Mouse (Mus musculus) left cerebral cortex, adult 6 months (tissue): Measurements from ENCODE around the gene Golt1b. TPM values are rescaled to one million over a fixed set of nuclear protein-coding genes. Genes with fewer than 3 reads are reported as not detected.

Experiments
- long read RNA-seq, 2 experiments: library from polyadenylated mRNA; unstranded; transcript quantifications; one replicate each; pipeline ENCODE4 v2.0.0; 2019 to 2020
- polyA plus RNA-seq: library from polyadenylated mRNA; unstranded; fragments of <200 nt; fragmentation: Nextera tagmentation; gene quantifications from 2 replicates; pipeline ENCODE4 v1.2.3, GENCODE M21; 2021

Gene Golt1b
- 74.4 and 118 TPM in 2 replicates for polyA plus RNA-seq
- long read RNA-seq, experiment 1, transcript Golt1b-201 (5 exons, 2,818 nt): major isoform, 149 of 207 reads
- long read RNA-seq, experiment 1, partial matches to known transcripts: 4 of 207 reads
- long read RNA-seq, experiment 1, other reads (novel, unspliced or antisense): 53 of 207 reads
- long read RNA-seq, experiment 2, transcript Golt1b-201 (5 exons, 2,818 nt): major isoform, 18 of 143 reads
- long read RNA-seq, experiment 2, partial matches to known transcripts: 0 of 143 reads
- long read RNA-seq, experiment 2, other reads (novel, unspliced or antisense): 125 of 143 reads

DNA sequence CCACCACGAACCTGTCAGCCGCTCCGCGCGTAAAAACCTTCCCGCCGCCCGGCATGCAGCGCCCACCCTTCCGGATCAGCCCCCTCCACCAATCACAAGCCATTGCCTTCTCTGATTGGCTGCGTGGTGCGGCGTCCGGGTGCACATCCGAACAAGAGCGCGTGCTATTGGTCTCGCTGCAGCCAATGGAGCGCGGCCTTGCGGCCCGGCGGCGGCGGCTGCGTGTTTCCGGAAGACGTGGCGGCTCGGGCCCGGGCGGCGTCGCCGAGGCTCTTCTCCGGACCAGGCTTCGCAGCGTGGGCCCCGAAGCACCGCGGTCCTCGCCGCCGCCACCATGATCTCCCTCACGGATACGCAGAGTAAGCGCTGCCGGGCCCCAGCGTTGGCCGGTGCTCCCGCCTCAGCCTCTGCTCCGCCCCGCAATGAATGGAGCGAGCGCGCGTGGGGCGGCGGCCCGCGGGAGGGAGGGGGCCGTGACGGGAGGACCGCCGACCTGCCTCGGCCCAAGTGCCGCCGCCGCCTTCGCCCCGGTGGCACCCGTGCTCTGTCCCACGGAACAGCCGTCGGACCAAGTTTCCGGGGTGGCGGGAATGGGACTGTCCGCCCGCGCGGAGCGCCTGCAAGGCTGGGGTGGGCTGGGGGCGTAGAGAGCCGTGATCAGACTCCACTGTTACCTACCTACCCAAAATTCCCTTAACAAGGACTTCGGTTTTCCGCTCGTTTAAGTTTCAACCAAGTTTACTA is at the start of gene Golt1b, which contains the start of gene Recql:
Golt1b (plus strand) TSS at position 211 of the 744 bp plus-strand sequence.
Recql (minus strand) TSS at position 77 of the 744 bp plus-strand sequence.

DNA sequence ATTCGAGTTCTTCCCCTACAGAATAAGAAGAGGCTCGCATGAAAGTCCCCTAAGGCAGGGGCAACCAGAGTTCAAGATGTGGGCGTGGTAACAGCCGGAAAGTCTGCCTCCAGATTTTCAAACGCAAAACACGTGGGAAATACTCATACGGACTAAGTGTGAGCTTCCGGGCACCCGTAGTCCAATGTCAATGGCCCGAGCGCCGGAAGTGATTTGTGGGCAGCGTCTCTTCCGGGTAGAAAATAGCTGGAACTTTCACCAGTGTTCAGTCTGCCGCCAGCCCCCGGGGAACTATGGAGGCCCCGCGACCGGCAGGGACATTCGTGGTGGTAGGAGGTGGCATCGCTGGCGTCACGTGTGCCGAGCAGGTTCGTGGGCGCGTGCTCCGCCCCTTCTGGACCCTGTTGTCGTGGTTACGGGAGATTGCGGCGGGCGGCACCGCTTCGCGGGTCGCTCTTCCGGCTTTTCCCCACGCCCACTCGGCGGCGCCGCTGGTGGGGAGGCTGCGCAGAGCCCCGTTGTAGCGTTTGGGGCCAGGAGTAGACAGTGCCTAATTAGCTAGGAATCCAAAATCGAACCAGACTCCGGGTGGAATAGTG is 41.5 kb upstream of the Golt1b start, which contains the start of gene Pyroxd1:
Pyroxd1 (plus strand) TSS at position 215 of the 599 bp plus-strand sequence.

DNA sequence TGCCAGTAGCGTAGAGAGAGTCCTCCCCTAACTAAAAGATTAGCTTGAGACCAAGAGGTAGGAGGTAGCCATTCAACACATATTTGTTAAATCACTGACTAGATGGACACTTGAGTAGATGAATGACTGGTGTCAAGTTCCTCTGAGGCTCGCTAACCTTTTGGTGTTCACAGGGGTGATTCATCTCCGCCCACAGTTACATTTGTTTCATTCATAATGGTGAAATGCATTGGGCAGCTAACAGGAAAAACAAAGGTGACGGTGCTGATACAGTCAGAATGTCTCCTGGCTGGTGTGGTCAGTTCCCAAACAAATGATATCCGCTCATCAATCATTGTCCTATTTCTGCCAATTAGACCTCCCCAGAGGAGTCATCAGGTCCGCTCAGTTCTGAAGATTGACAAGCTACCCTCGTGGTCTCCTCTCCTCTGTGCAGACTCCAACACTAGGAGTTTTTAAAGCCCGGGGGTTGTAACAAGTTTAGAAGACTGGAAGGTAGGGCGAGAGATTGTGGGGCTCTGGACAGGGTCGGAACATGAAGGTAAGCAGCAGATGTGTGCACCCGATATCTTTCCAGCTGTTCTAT is 26.0 kb downstream of the Golt1b start, which contains the start of gene Spx:
Spx (plus strand) TSS at position 536 of the 586 bp plus-strand sequence.

Other genes starting within 250 kb of the Golt1b start
- not detected in 2 replicates for gene Slco1a6, start 178.7 kb upstream of the Golt1b start, polyA plus RNA-seq
- not detected in 2 replicates for gene Iapp, start 88.8 kb upstream of the Golt1b start, polyA plus RNA-seq
- gene Slco1a5, start 64.2 kb upstream of the Golt1b start, polyA plus RNA-seq: not detected in 2 replicates
- 9.2 and 10.0 TPM in 2 replicates for gene Pyroxd1, start 41.6 kb upstream of the Golt1b start, polyA plus RNA-seq
- gene Recql, start 134 bp upstream of the Golt1b start, polyA plus RNA-seq: 12.8 and 14.0 TPM in 2 replicates
- 0.23 and 0.35 TPM in 2 replicates for gene Spx, start 26.2 kb downstream of the Golt1b start, polyA plus RNA-seq
- not detected in 2 replicates for gene Gys2, start 85.9 kb downstream of the Golt1b start, polyA plus RNA-seq
- gene Ldhb, start 120.7 kb downstream of the Golt1b start, polyA plus RNA-seq: 1,492 and 1,845 TPM in 2 replicates
- 2.9 and 4.9 TPM in 2 replicates for gene Kcnj8, start 184.4 kb downstream of the Golt1b start, polyA plus RNA-seq